Mouse (Mus musculus) left cerebral cortex, postnatal 36 days (tissue): ENCODE results near the gene Tepsin. TPM values are rescaled to one million over a fixed set of nuclear protein-coding genes. Genes with fewer than 3 reads are reported as not detected.

Experiments used
- DNase-seq, 2 experiments: peaks; one replicate each; pipeline ENCODE4 v3.0.0; 2021 to 2022; ENCODE audit warnings: low spot score in 2 of 2, mixed read lengths in 1 of 2
- intact Hi-C: fragments of 180-260 bp; cut with DNase I; formaldehyde crosslinking; loops from one replicate; pipeline ENCODE4 v1.15.1; 2025
- total RNA-seq, 2 experiments: library from RNA; stranded (reverse); gene quantifications; 2 replicates each; pipeline ENCODE4 v1.2.3; 2021

Gene Tepsin
- total RNA-seq, 2 experiments from 2014 or later = 14.3 to 16.6 TPM

- intact Hi-C loops = loop anchor here (5.0 kb wide), 2 partner anchors 38 to 53 kb away; partner anchors contain the start of gene Slc38a10
These were observed 16.1 kb upstream of the Tepsin start for GRCm38 (mm10) chr11:120114488-120115215.

GRCm38 (mm10) chr11:120112136-120112535 lies 13.6 kb upstream of the Tepsin start:
- no peak for DNase-seq
- intact Hi-C loops = loop anchor here (5.0 kb wide), 2 partner anchors 40 to 55 kb away; partner anchors contain the start of gene Slc38a10

More at GRCm38 (mm10) chr11:120114488-120115215, 16.1 kb upstream of the Tepsin start:
- no peak for DNase-seq

- intact Hi-C loops = loop anchor here (2.0 to 5.0 kb wide), 3 partner anchors 41 to 196 kb away; partner anchors contain the start of gene Slc38a10
- DNase-seq = peak in 1 of 2 experiments; percentile 47
These were observed 12.5 kb upstream of the Tepsin start for GRCm38 (mm10) chr11:120111033-120111432.

- intact Hi-C loops = loop anchor here (2.0 to 5.0 kb wide), 3 partner anchors 42 to 196 kb away; partner anchors contain the start of gene Slc38a10
These were observed 12.0 kb upstream of the Tepsin start for GRCm38 (mm10) chr11:120110554-120110953.

GRCm38 (mm10) chr11:120109558-120110210 lies 11.2 kb upstream of the Tepsin start:
- DNase-seq = no peak
- intact Hi-C loops = loop anchor here (2.0 to 5.0 kb wide), 3 partner anchors 43 to 197 kb away; partner anchors contain the start of gene Slc38a10

More at GRCm38 (mm10) chr11:120110554-120110953, 12.0 kb upstream of the Tepsin start:
- no peak for DNase-seq

- no peak for DNase-seq
- intact Hi-C loops = no loop called here
These were observed 9.3 kb upstream of the Tepsin start for GRCm38 (mm10) chr11:120107796-120108195.

GRCm38 (mm10) chr11:120107026-120107425 lies 8.5 kb upstream of the Tepsin start:
- intact Hi-C loops = no loop called here
- DNase-seq = no peak

- intact Hi-C loops = no loop called here
- DNase-seq = no peak
These were observed 5.0 kb upstream of the Tepsin start for GRCm38 (mm10) chr11:120103431-120103997.

GRCm38 (mm10) chr11:120101036-120101435 lies 2.5 kb upstream of the Tepsin start:
- intact Hi-C loops = no loop called here
- peak; percentile 61 to 71 for DNase-seq

- intact Hi-C loops = no loop called here
- DNase-seq = no peak
These were observed 5.5 kb downstream of the Tepsin start for GRCm38 (mm10) chr11:120092817-120093591.

GRCm38 (mm10) chr11:120090661-120091060 lies 7.9 kb downstream of the Tepsin start:
- DNase-seq = no peak
- intact Hi-C loops = no loop called here

- peak; percentile 96 for DNase-seq
- intact Hi-C loops = loop anchor here (5.0 kb wide), 1 partner anchor 59 kb away; no protein-coding TSS in a partner anchor
These were observed 11.8 kb downstream of the Tepsin start, which contains the start of gene Cep131 for GRCm38 (mm10) chr11:120086702-120087152. TSS of gene Cep131 (minus strand) at chr11:120086827.

GRCm38 (mm10) chr11:120085891-120086627 lies 12.5 kb downstream of the Tepsin start:
- DNase-seq = peak in 1 of 2 experiments; percentile 43
- intact Hi-C loops = loop anchor here (5.0 kb wide), 1 partner anchor 59 kb away; no protein-coding TSS in a partner anchor

GRCm38 (mm10) chr11:120080282-120080681 lies 18.2 kb downstream of the Tepsin start:
- intact Hi-C loops = no loop called here
- no peak for DNase-seq

- intact Hi-C loops = no loop called here
- DNase-seq = no peak
These were observed 22.3 kb downstream of the Tepsin start for GRCm38 (mm10) chr11:120076191-120076590.

- intact Hi-C loops = no loop called here
These were observed 25.4 kb downstream of the Tepsin start for GRCm38 (mm10) chr11:120072986-120073647.

GRCm38 (mm10) chr11:120071731-120072320 lies 26.7 kb downstream of the Tepsin start:
- intact Hi-C loops = no loop called here

More at GRCm38 (mm10) chr11:120072986-120073647, 25.4 kb downstream of the Tepsin start:
- no peak for DNase-seq

More at GRCm38 (mm10) chr11:120071731-120072320, 26.7 kb downstream of the Tepsin start:
- DNase-seq = no peak
